Mouse (Mus musculus) heart, adult 18-20 months (tissue): ENCODE data around the gene Pdzd2. TPM values are rescaled to one million over a fixed set of nuclear protein-coding genes. Genes with fewer than 3 reads are reported as not detected.

ENCODE experiments used
- DNase-seq, 2 experiments: peaks; one replicate each; pipeline ENCODE4 v3.0.0; 2021 to 2022; ENCODE audit warnings: mixed read lengths in 1 of 2
- total RNA-seq, 2 experiments: library from RNA; stranded (reverse); gene quantifications; 2 replicates each; pipeline ENCODE4 v1.2.3; 2021

The Pdzd2 gene
- total RNA-seq, 2 experiments from 2014 or later = 68.0 to 82.0 TPM

- no peak for DNase-seq
Observed at GRCm38 (mm10) chr15:12348950-12349349, 390.8 kb downstream of the Pdzd2 start.

GRCm38 (mm10) chr15:12346916-12347315 lies 392.8 kb downstream of the Pdzd2 start:
- no peak for DNase-seq

- no peak for DNase-seq
Observed at GRCm38 (mm10) chr15:12341401-12341758, 398.3 kb downstream of the Pdzd2 start.

- DNase-seq = no peak
Observed at GRCm38 (mm10) chr15:12340536-12341400, 399.0 kb downstream of the Pdzd2 start.

GRCm38 (mm10) chr15:12337779-12338137 lies 402.0 kb downstream of the Pdzd2 start:
- DNase-seq = no peak

GRCm38 (mm10) chr15:12337030-12337778 lies 402.5 kb downstream of the Pdzd2 start:
- no peak for DNase-seq

GRCm38 (mm10) chr15:12334381-12334780 lies 405.3 kb downstream of the Pdzd2 start:
- no peak for DNase-seq

GRCm38 (mm10) chr15:12331300-12331699 lies 408.4 kb downstream of the Pdzd2 start:
- DNase-seq = no peak

GRCm38 (mm10) chr15:12330892-12331291 lies 408.8 kb downstream of the Pdzd2 start:
- peak in 1 of 2 experiments; percentile 29 for DNase-seq

- DNase-seq = no peak
Observed at GRCm38 (mm10) chr15:12330389-12330788, 409.3 kb downstream of the Pdzd2 start.

GRCm38 (mm10) chr15:12324326-12324725 lies 415.4 kb downstream of the Pdzd2 start:
- no peak for DNase-seq

- no peak for DNase-seq
Observed at GRCm38 (mm10) chr15:12322676-12323402, 416.9 kb downstream of the Pdzd2 start.

GRCm38 (mm10) chr15:12321788-12322621 lies 417.7 kb downstream of the Pdzd2 start, which contains the start of gene 1810049J17Rik:
Gene 1810049J17Rik (minus strand): TSS chr15:12321899.
- peak; percentile 48 to 58 for DNase-seq

GRCm38 (mm10) chr15:12321091-12321787 lies 418.5 kb downstream of the Pdzd2 start, which contains the start of gene Golph3:
Gene Golph3 (plus strand): TSS chr15:12321450.
- peak; percentile 95 for DNase-seq

- DNase-seq = no peak
Observed at GRCm38 (mm10) chr15:12320441-12321090, 419.2 kb downstream of the Pdzd2 start.

GRCm38 (mm10) chr15:12319889-12320288 lies 419.8 kb downstream of the Pdzd2 start:
- no peak for DNase-seq

GRCm38 (mm10) chr15:12318451-12318850 lies 421.3 kb downstream of the Pdzd2 start:
- peak in 1 of 2 experiments; percentile 29 for DNase-seq

- DNase-seq = no peak
Observed at GRCm38 (mm10) chr15:12317290-12317689, 422.4 kb downstream of the Pdzd2 start.

GRCm38 (mm10) chr15:12315996-12316395 lies 423.7 kb downstream of the Pdzd2 start:
- no peak for DNase-seq

GRCm38 (mm10) chr15:12314584-12314983 lies 425.1 kb downstream of the Pdzd2 start:
- no peak for DNase-seq
